Mouse (Mus musculus) thymus, adult 2 months (tissue): ENCODE results near the gene Tprgl. TPM values are rescaled to one million over a fixed set of nuclear protein-coding genes. Genes with fewer than 3 reads are reported as not detected.

Source experiments
- DNase-seq: peaks from one replicate; pipeline ENCODE4 v3.0.0; 2021
- H3K27ac ChIP-seq: fragments of 200-500 bp; 2 replicates; pipeline ENCODE4 v1.5.1; 2012; ENCODE audit warnings: low read length, control low read depth; ENCODE audit not compliant: control insufficient read depth, insufficient read depth
- H3K27me3 ChIP-seq: fragments of 200-500 bp; 2 replicates; pipeline ENCODE4 v1.6.1; 2012; ENCODE audit warnings: mild to moderate bottlenecking, low read length, moderate library complexity, mixed read lengths; ENCODE audit not compliant: control insufficient read depth, insufficient read depth
- H3K36me3 ChIP-seq: fragments of 200-500 bp; 2 replicates; pipeline ENCODE4 v1.6.1; 2012; ENCODE audit warnings: mild to moderate bottlenecking, low read length, moderate library complexity; ENCODE audit not compliant: control insufficient read depth, insufficient read depth
- H3K4me1 ChIP-seq: fragments of 200-500 bp; replicated peaks from 2 replicates; pipeline ENCODE4 v1.6.1; 2012; ENCODE audit warnings: low read length; ENCODE audit not compliant: control insufficient read depth, insufficient read depth
- H3K4me3 ChIP-seq: fragments of 200-500 bp; 2 replicates; pipeline ENCODE4 v1.5.1; 2012; ENCODE audit warnings: mild to moderate bottlenecking, low read length, control low read depth, moderate library complexity; ENCODE audit not compliant: control insufficient read depth, insufficient read depth
- CTCF ChIP-seq: fragments of 200-500 bp; IDR thresholded peaks from 2 replicates; pipeline ENCODE4 v1.5.1; 2012; ENCODE audit warnings: mild to moderate bottlenecking, control low read depth, low read length, moderate library complexity, borderline replicate concordance; ENCODE audit not compliant: control insufficient read depth, poor library complexity, insufficient read depth; ENCODE audit errors: extremely low read depth
- POLR2A ChIP-seq: fragments of 200-500 bp; IDR thresholded peaks from 2 replicates; pipeline ENCODE4 v1.6.1; 2012; ENCODE audit warnings: mild to moderate bottlenecking, low read length, control low read depth, moderate library complexity; ENCODE audit not compliant: control insufficient read depth, poor library complexity, insufficient read depth; ENCODE audit errors: extremely low read depth
- whole genome bisulfite sequencing: fragments of 180-500 bp; shearing (Covaris S2); methylation state at CpG from one replicate; pipeline ENCODE4 v1.1.7; 2018; 5-methylcytosine and 5-hydroxymethylcytosine counted together
- polyA plus RNA-seq: library from polyadenylated mRNA; depleted of rRNA; stranded (reverse); fragments of >200 nt; gene quantifications from 2 replicates; pipeline ENCODE4 v1.2.3, GENCODE M21; 2012; rRNA removed

Gene Tprgl
- polyA plus RNA-seq: 227 and 244 TPM in 2 replicates

GRCm38 (mm10) chr4:154160538-154161390 is at the start of gene Tprgl:
Tprgl (minus strand) TSS chr4:154160666.
- H3K36me3 ChIP-seq: peaks cover 24% of the 10 kb centered on the region
- WGBS: under 1% methylated on average over 75 of the region's 75 CpGs
- H3K27ac ChIP-seq: peak within 1 kb of the TSS; percentile 87
- TF ChIP-seq CTCF (peak; percentile 52), POLR2A (peak; percentile 88)
- H3K4me1 ChIP-seq: peaks cover 22% of the 10 kb centered on the region
- DNase-seq: peak; percentile 97
- peak within 1 kb of the TSS; percentile 99 for H3K4me3 ChIP-seq
- H3K27me3 ChIP-seq: no peaks in the 10 kb centered on the region

GRCm38 (mm10) chr4:154209825-154210224 is 49.4 kb upstream of the Tprgl start:
- WGBS: 38% methylated on average over 3 of the region's 3 CpGs
- TF ChIP-seq POLR2A: no peak
- no peak for TF ChIP-seq CTCF
- H3K27ac ChIP-seq: no peak overlapping the region

GRCm38 (mm10) chr4:154209054-154209453 is 48.6 kb upstream of the Tprgl start:
- no peak for DNase-seq
- Histone ChIP-seq H3K4me1 (no peaks in the 10 kb centered on the region), H3K4me3 (no peak overlapping the region), H3K27ac (no peak overlapping the region), H3K36me3 (no peaks in the 10 kb centered on the region), H3K27me3 (no peaks in the 10 kb centered on the region)
- WGBS: 81% methylated on average over 6 of the region's 6 CpGs
- TF ChIP-seq CTCF (no peak), POLR2A (no peak)

More at GRCm38 (mm10) chr4:154209825-154210224, 49.4 kb upstream of the Tprgl start:
- Histone ChIP-seq H3K4me1 (no peaks in the 10 kb centered on the region), H3K27me3 (no peaks in the 10 kb centered on the region), H3K4me3 (no peak overlapping the region), H3K36me3 (no peaks in the 10 kb centered on the region)
- DNase-seq: no peak

DNA sequence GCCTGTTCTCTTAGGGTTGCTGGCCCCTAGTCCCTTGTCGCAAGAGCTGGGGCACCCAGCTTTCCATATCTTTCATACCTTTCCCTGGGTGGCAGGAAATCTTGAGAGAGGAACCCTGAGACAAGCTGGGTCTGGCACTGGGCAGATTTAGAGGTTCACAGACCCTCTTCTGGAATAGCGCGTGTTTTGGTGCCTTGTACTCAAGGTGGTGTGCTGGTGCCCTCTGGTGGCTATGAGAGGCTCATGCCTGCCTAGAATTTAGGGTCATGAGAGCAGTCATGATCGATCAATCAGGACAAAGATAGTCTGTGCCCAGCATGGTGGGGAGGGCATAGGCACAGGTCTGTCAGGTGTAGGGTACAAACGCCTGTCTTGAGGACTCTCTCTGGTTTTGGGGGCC is 46.8 kb upstream of the Tprgl start:
- no peaks in the 10 kb centered on the region for H3K4me1 ChIP-seq
- TF ChIP-seq CTCF (peak; percentile 48; the same call in 1 of the 2 replicates), POLR2A (no peak)
- H3K4me3 ChIP-seq: no peak overlapping the region
- no peaks in the 10 kb centered on the region for H3K27me3 ChIP-seq
- WGBS: 16% methylated on average over 5 of the region's 5 CpGs
- H3K27ac ChIP-seq: no peak overlapping the region
- H3K36me3 ChIP-seq: no peaks in the 10 kb centered on the region
- DNase-seq: peak; percentile 41

- Histone ChIP-seq H3K4me3 (no peak overlapping the region), H3K27ac (no peak overlapping the region), H3K27me3 (no peaks in the 10 kb centered on the region), H3K36me3 (no peaks in the 10 kb centered on the region), H3K4me1 (no peaks in the 10 kb centered on the region)
- 74% methylated on average over 5 of the region's 5 CpGs for WGBS
- no peak for DNase-seq
- TF ChIP-seq CTCF (no peak), POLR2A (no peak)
These were observed 44.9 kb upstream of the Tprgl start for GRCm38 (mm10) chr4:154205392-154205791.

GRCm38 (mm10) chr4:154204532-154204931 is 44.1 kb upstream of the Tprgl start:
- WGBS: 90% methylated on average over 7 of the region's 7 CpGs
- no peak for DNase-seq
- TF ChIP-seq CTCF: no peak
- no peak for TF ChIP-seq POLR2A
- Histone ChIP-seq H3K4me1 (no peaks in the 10 kb centered on the region), H3K4me3 (no peak overlapping the region), H3K27me3 (no peaks in the 10 kb centered on the region), H3K27ac (no peak overlapping the region), H3K36me3 (no peaks in the 10 kb centered on the region)

DNA sequence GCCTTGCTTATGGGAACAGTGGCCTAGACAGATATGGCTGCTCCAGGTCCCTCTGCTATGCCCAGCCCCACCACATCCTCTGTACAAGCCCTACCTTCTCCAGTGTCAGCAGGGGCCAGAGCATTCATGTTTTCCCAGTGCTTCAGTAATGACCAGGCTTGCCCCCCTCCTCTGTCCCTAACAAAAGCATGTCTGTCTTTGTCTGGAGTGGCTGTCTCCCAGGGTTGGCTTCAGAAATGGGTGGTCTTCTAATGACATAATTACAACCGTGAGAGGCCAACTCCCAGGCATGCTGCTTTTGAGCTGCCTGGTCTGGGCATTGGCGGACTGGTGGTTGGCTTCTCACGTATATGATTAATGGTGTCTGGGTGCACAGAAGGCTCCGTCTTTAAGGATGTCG is 41.0 kb upstream of the Tprgl start:
- Histone ChIP-seq H3K27me3 (no peaks in the 10 kb centered on the region), H3K4me3 (no peak overlapping the region), H3K36me3 (no peaks in the 10 kb centered on the region), H3K4me1 (no peaks in the 10 kb centered on the region), H3K27ac (no peak overlapping the region)
- no peak for TF ChIP-seq CTCF
- TF ChIP-seq POLR2A: no peak
- no peak for DNase-seq
- WGBS: 87% methylated on average over 5 of the region's 5 CpGs
